Mouse (Mus musculus) heart, embryonic 15.5 days (tissue): ENCODE measurements around the gene Smchd1. TPM values are rescaled to one million over a fixed set of nuclear protein-coding genes. Genes with fewer than 3 reads are reported as not detected.
"Not testable (repeated sequence)": the region's sequence is repeated elsewhere in the genome, so short reads cannot be mapped to it uniquely, and the experiment has no call there.

Experiments used
- ATAC-seq: fragments of 200-750 bp; cut with Nextera tagmentation; replicated peaks from 2 replicates; pipeline ENCODE4 v1.8.0; 2017; ENCODE audit warnings: low read depth, moderate TSS enrichment; ENCODE audit not compliant: insufficient number of reproducible peaks, insufficient read depth, low FRiP score
- H3K27ac ChIP-seq: fragments of 300-500 bp; sonication (generic); 2 replicates; pipeline ENCODE4 v1.5.1; 2015; ENCODE audit warnings: mild to moderate bottlenecking, inconsistent platforms
- H3K27me3 ChIP-seq: fragments of 300-500 bp; sonication (generic); 2 replicates; pipeline ENCODE4 v1.6.1; 2015; ENCODE audit warnings: inconsistent platforms
- H3K36me3 ChIP-seq: fragments of 300-500 bp; sonication (generic); 2 replicates; pipeline ENCODE4 v1.6.1; 2015; ENCODE audit warnings: mild to moderate bottlenecking, inconsistent platforms
- H3K4me1 ChIP-seq: fragments of 300-500 bp; sonication (generic); replicated peaks from 2 replicates; pipeline ENCODE4 v1.6.1; 2015; ENCODE audit warnings: inconsistent platforms
- H3K4me2 ChIP-seq: fragments of 300-500 bp; sonication (generic); 2 replicates; pipeline ENCODE4 v1.6.1; 2015; ENCODE audit warnings: inconsistent platforms, mild to moderate bottlenecking, moderate library complexity
- H3K4me3 ChIP-seq: fragments of 300-500 bp; sonication (generic); 2 replicates; pipeline ENCODE4 v1.5.1; 2015; ENCODE audit warnings: mild to moderate bottlenecking, inconsistent platforms
- H3K9ac ChIP-seq: fragments of 300-500 bp; sonication (generic); 2 replicates; pipeline ENCODE4 v1.6.1; 2015; ENCODE audit warnings: mild to moderate bottlenecking, inconsistent platforms
- H3K9me3 ChIP-seq: fragments of 300-500 bp; sonication (generic); replicated peaks from 2 replicates; pipeline ENCODE4 v1.6.1; 2016; ENCODE audit warnings: inconsistent platforms
- WGBS: fragments of 180-500 bp; shearing (Covaris S2); methylation state at CpG from one replicate; pipeline ENCODE4 v1.1.7; 2015; ENCODE audit warnings: mixed read lengths; 5-methylcytosine and 5-hydroxymethylcytosine counted together
- polyA plus RNA-seq: library from polyadenylated mRNA; unstranded; fragments of >200 nt; fragmentation: Nextera tagmentation; extraction: Ambion mirVana; gene quantifications from 2 replicates; pipeline ENCODE4 v1.2.1, GENCODE M21; 2015

The Smchd1 gene
- polyA plus RNA-seq, 1 experiment from 2014 or later = 33.3 TPM

GRCm38 (mm10) chr17:71444718-71445117 is 30.4 kb downstream of the Smchd1 start:
- 84% methylated on average over 2 of the region's 2 CpGs for WGBS
- Histone ChIP-seq H3K9me3 (no peaks in the 10 kb centered on the region), H3K4me1 (no peaks in the 10 kb centered on the region), H3K36me3 (peaks cover 22% of the 10 kb centered on the region), H3K9ac (no peak overlapping the region), H3K27me3 (no peaks in the 10 kb centered on the region), H3K4me3 (no peak overlapping the region), H3K27ac (no peak overlapping the region), H3K4me2 (no peak overlapping the region)
- no peak for ATAC-seq

GRCm38 (mm10) chr17:71444126-71444525 is 31.0 kb downstream of the Smchd1 start:
- H3K36me3 ChIP-seq = peaks cover 22% of the 10 kb centered on the region
- H3K4me1 ChIP-seq = no peaks in the 10 kb centered on the region
- H3K27ac ChIP-seq = no peak overlapping the region
- no peak overlapping the region for H3K4me3 ChIP-seq
- no peaks in the 10 kb centered on the region for H3K27me3 ChIP-seq
- H3K4me2 ChIP-seq = no peak overlapping the region
- H3K9me3 ChIP-seq = no peaks in the 10 kb centered on the region
- WGBS = 93% methylated on average over 3 of the region's 3 CpGs
- no peak for ATAC-seq
- no peak overlapping the region for H3K9ac ChIP-seq

GRCm38 (mm10) chr17:71443273-71443672 is 31.9 kb downstream of the Smchd1 start:
- WGBS = 88% methylated on average over 6 of the region's 6 CpGs
- H3K9me3 ChIP-seq = no peaks in the 10 kb centered on the region
- ATAC-seq = no peak

GRCm38 (mm10) chr17:71422502-71422901 is 52.6 kb downstream of the Smchd1 start:
- not testable (repeated sequence) for ATAC-seq, H3K4me2 ChIP-seq, H3K4me3 ChIP-seq, H3K27ac ChIP-seq, H3K27me3 ChIP-seq, H3K4me1 ChIP-seq, H3K9ac ChIP-seq
- peaks cover 11% of the 10 kb centered on the region; the same call in 1 of the 2 replicates for H3K9me3 ChIP-seq
- peaks cover 46% of the 10 kb centered on the region for H3K36me3 ChIP-seq
- WGBS = 94% methylated on average over 2 of the region's 2 CpGs

More at GRCm38 (mm10) chr17:71443273-71443672, 31.9 kb downstream of the Smchd1 start:
- no peak overlapping the region for H3K4me2 ChIP-seq
- H3K9ac ChIP-seq = no peak overlapping the region
- no peaks in the 10 kb centered on the region for H3K4me1 ChIP-seq
- H3K27ac ChIP-seq = no peak overlapping the region
- H3K27me3 ChIP-seq = no peaks in the 10 kb centered on the region
- no peak overlapping the region for H3K4me3 ChIP-seq
- peaks cover 22% of the 10 kb centered on the region for H3K36me3 ChIP-seq

- 86% methylated on average over 5 of the region's 5 CpGs for WGBS
- not testable (repeated sequence) for H3K9ac ChIP-seq, ATAC-seq, H3K27me3 ChIP-seq, H3K27ac ChIP-seq, H3K4me2 ChIP-seq, H3K4me1 ChIP-seq, H3K4me3 ChIP-seq
- peaks cover 47% of the 10 kb centered on the region for H3K36me3 ChIP-seq
- H3K9me3 ChIP-seq = peaks cover 11% of the 10 kb centered on the region; the same call in 1 of the 2 replicates
These were observed 55.7 kb downstream of the Smchd1 start for GRCm38 (mm10) chr17:71419448-71419847.

- no peaks in the 10 kb centered on the region for H3K27me3 ChIP-seq
- ATAC-seq = no peak
- no peak overlapping the region for H3K4me3 ChIP-seq
- H3K36me3 ChIP-seq = peaks cover 38% of the 10 kb centered on the region
- WGBS = 82% methylated on average over 1 of the region's 1 CpGs
- no peaks in the 10 kb centered on the region for H3K4me1 ChIP-seq
- no peak overlapping the region for H3K9ac ChIP-seq
- H3K9me3 ChIP-seq = peaks cover 6% of the 10 kb centered on the region; the same call in 1 of the 2 replicates
- no peak overlapping the region for H3K4me2 ChIP-seq
- H3K27ac ChIP-seq = no peak overlapping the region
These were observed 58.1 kb downstream of the Smchd1 start for GRCm38 (mm10) chr17:71417008-71417407.

GRCm38 (mm10) chr17:71387401-71387800 is 87.7 kb downstream of the Smchd1 start:
- 73% methylated on average over 3 of the region's 3 CpGs for WGBS
- Histone ChIP-seq H3K4me1 (no peaks in the 10 kb centered on the region), H3K27me3 (no peaks in the 10 kb centered on the region), H3K9me3 (no peaks in the 10 kb centered on the region), H3K9ac (no peak overlapping the region), H3K27ac (no peak overlapping the region), H3K4me3 (no peak overlapping the region), H3K36me3 (peaks cover 28% of the 10 kb centered on the region), H3K4me2 (no peak overlapping the region)
- ATAC-seq = no peak

GRCm38 (mm10) chr17:71380346-71380745 is 94.8 kb downstream of the Smchd1 start:
- Histone ChIP-seq H3K27me3 (no peaks in the 10 kb centered on the region), H3K4me2 (no peak overlapping the region), H3K4me1 (no peaks in the 10 kb centered on the region), H3K9me3 (no peaks in the 10 kb centered on the region), H3K27ac (no peak overlapping the region), H3K36me3 (peaks cover 20% of the 10 kb centered on the region), H3K9ac (no peak overlapping the region), H3K4me3 (no peak overlapping the region)
- 96% methylated on average over 14 of the region's 14 CpGs for WGBS
- ATAC-seq = no peak

GRCm38 (mm10) chr17:71377901-71378300 is 97.2 kb downstream of the Smchd1 start:
- H3K9ac ChIP-seq = no peak overlapping the region
- ATAC-seq = no peak
- no peak overlapping the region for H3K27ac ChIP-seq
- H3K36me3 ChIP-seq = peaks cover 20% of the 10 kb centered on the region
- no peak overlapping the region for H3K4me2 ChIP-seq
- no peaks in the 10 kb centered on the region for H3K4me1 ChIP-seq
- no peaks in the 10 kb centered on the region for H3K9me3 ChIP-seq
- 73% methylated on average over 4 of the region's 4 CpGs for WGBS
- no peaks in the 10 kb centered on the region for H3K27me3 ChIP-seq
- H3K4me3 ChIP-seq = no peak overlapping the region

GRCm38 (mm10) chr17:71355526-71355925 is 119.6 kb downstream of the Smchd1 start:
- WGBS = 80% methylated on average over 3 of the region's 3 CpGs
- no peaks in the 10 kb centered on the region for H3K27me3 ChIP-seq
- no peak overlapping the region for H3K4me2 ChIP-seq
- H3K9ac ChIP-seq = no peak overlapping the region
- peaks cover 34% of the 10 kb centered on the region for H3K36me3 ChIP-seq
- H3K4me3 ChIP-seq = no peak overlapping the region
- no peak for ATAC-seq
- no peaks in the 10 kb centered on the region for H3K9me3 ChIP-seq
- H3K27ac ChIP-seq = no peak overlapping the region
- no peaks in the 10 kb centered on the region for H3K4me1 ChIP-seq

GRCm38 (mm10) chr17:71354205-71354604 is 120.9 kb downstream of the Smchd1 start:
- no peaks in the 10 kb centered on the region for H3K27me3 ChIP-seq
- no peak overlapping the region for H3K4me2 ChIP-seq
- no peak overlapping the region for H3K27ac ChIP-seq
- H3K4me1 ChIP-seq = no peaks in the 10 kb centered on the region
- H3K9ac ChIP-seq = no peak overlapping the region
- peaks cover 32% of the 10 kb centered on the region for H3K36me3 ChIP-seq
- H3K4me3 ChIP-seq = no peak overlapping the region
- WGBS = 94% methylated on average over 11 of the region's 11 CpGs
- no peak for ATAC-seq
- no peaks in the 10 kb centered on the region for H3K9me3 ChIP-seq

- 94% methylated on average over 3 of the region's 3 CpGs for WGBS
- peaks cover 65% of the 10 kb centered on the region for H3K36me3 ChIP-seq
- no peak for ATAC-seq
These were observed 127.0 kb downstream of the Smchd1 start for GRCm38 (mm10) chr17:71348188-71348587.

More at GRCm38 (mm10) chr17:71348188-71348587, 127.0 kb downstream of the Smchd1 start:
- H3K4me2 ChIP-seq = no peak overlapping the region
- H3K4me1 ChIP-seq = no peaks in the 10 kb centered on the region
- H3K9ac ChIP-seq = no peak overlapping the region
- H3K4me3 ChIP-seq = no peak overlapping the region
- no peaks in the 10 kb centered on the region for H3K27me3 ChIP-seq
- no peak overlapping the region for H3K27ac ChIP-seq
- H3K9me3 ChIP-seq = no peaks in the 10 kb centered on the region
